ENCODE assay signal across 18 mouse cellular contexts in genomic region chr11:22653366-22653765, GRCm38 (mm10).
"Had no signal": no experiment of that assay in that cellular context is flagged by ENCODE, and none has a peak within 500 bp of the region (broad histone marks: within the 10 kb centered on the region; RNA-seq: fewer than 3 reads in every experiment).

No protein-coding gene starts in this region.

- H3K27ac ChIP-seq: intestine, embryonic 15.5 days; kidney, embryonic 15.5 days; limb, embryonic 13.5 days; liver, embryonic 15.5 days; midbrain, embryonic 10.5 days; midbrain, embryonic 15.5 days; neural tube, embryonic 13.5 days; stomach, postnatal 0 days had no signal

- H3K4me1 ChIP-seq: intestine, embryonic 15.5 days; kidney, embryonic 15.5 days; liver, embryonic 15.5 days; midbrain, embryonic 15.5 days; neural tube, embryonic 13.5 days had no signal

- ATAC-seq: intestine, embryonic 15.5 days; midbrain, embryonic 15.5 days had no signal

- H3K9me3 ChIP-seq: intestine, embryonic 15.5 days; kidney, embryonic 15.5 days; limb, embryonic 13.5 days; liver, embryonic 15.5 days; midbrain, embryonic 10.5 days; midbrain, embryonic 15.5 days; neural tube, embryonic 13.5 days had no signal

- H3K4me2 ChIP-seq: intestine, embryonic 15.5 days; kidney, embryonic 15.5 days; limb, embryonic 13.5 days; liver, embryonic 11.5 days; liver, embryonic 15.5 days; lung, embryonic 14.5 days; midbrain, embryonic 15.5 days; neural tube, embryonic 13.5 days had no signal

- H3K9ac ChIP-seq: intestine, embryonic 15.5 days; kidney, embryonic 15.5 days; limb, embryonic 13.5 days; liver, embryonic 15.5 days; lung, embryonic 14.5 days; midbrain, embryonic 15.5 days; neural tube, embryonic 13.5 days had no signal

- H3K36me3 ChIP-seq: intestine, embryonic 15.5 days; kidney, embryonic 15.5 days; limb, embryonic 13.5 days; liver, embryonic 15.5 days; midbrain, embryonic 10.5 days; midbrain, embryonic 15.5 days; neural tube, embryonic 13.5 days had no signal

- H3K27me3 ChIP-seq: intestine, embryonic 15.5 days; kidney, embryonic 15.5 days; limb, embryonic 13.5 days; liver, embryonic 15.5 days; midbrain, embryonic 15.5 days; neural tube, embryonic 13.5 days had no signal

- DNase-seq: kidney, adult 18-20 months; kidney, postnatal 14 days; layer of hippocampus, adult 9-11 months; left cerebral cortex, postnatal 4 days; lung, embryonic 14.5 days; lung, postnatal 10 days; lung, postnatal 4 days; thymus, adult 2 months; thymus, postnatal 25 days had no signal

- H3K4me3 ChIP-seq: intestine, embryonic 15.5 days; kidney, embryonic 15.5 days; limb, embryonic 13.5 days; liver, embryonic 15.5 days; midbrain, embryonic 10.5 days; midbrain, embryonic 15.5 days; neural tube, embryonic 13.5 days had no signal
